Mouse (Mus musculus): Measurements from ENCODE around the gene E030025P04Rik.

GRCm38 (mm10) chr11:109103386-109103785, 40.8 kb downstream of the E030025P04Rik start:
- TF ChIP-seq EP300 (IDR thresholded peaks at IDR 0.05; ENCODE audit: low read depth), result no peak
- TF ChIP-seq CTCF (IDR thresholded peaks at IDR 0.05; ENCODE audit: low read depth), result no peak

Data from heart, postnatal 0 days (tissue).